Comparison of ENCODE assay signal across 15 mouse cellular contexts in the genomic region with DNA sequence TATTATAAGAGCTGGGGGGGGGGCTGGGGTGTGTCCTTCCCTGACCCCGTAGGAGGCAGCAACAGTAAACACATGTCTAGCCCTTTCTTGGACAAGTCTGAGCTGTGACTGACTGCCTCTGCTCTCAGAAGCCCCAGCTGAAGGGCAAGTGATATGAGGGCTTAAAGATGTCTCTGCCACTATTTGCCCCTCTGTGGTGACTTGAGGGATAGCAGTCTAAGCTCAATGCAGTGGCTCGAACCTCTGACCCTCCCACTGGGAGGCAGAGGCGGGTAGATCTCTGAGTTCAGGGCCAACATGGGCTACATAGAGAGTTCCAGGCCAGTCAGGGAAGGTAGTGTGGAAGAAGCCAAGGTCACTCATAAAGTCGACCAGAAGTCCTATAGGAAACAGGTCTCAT. TPM values are rescaled to one million over a fixed set of nuclear protein-coding genes. Genes with fewer than 3 reads are reported as not detected.
DNase-seq lines count a peak whose midpoint lies in the region; ATAC-seq and TF ChIP-seq lines count a peak whose summit lies in the region.
"Had no signal": no experiment of that assay in that cellular context is flagged by ENCODE, and none has a peak within 500 bp of the region (broad histone marks: within the 10 kb centered on the region; RNA-seq: fewer than 3 reads in every experiment).

No protein-coding gene starts in this region.

- no peak overlapping the region for H3K4me3 ChIP-seq in kidney, postnatal 0 days (replicated peaks; ENCODE audit: low read depth, low read length)
- no peak overlapping the region for H3K4me3 ChIP-seq in kidney, embryonic 16.5 days (ENCODE audit: low read length)
- H3K4me3 ChIP-seq in CH12.LX (replicated peaks in 1 of 3; ENCODE audit: low read depth in 2 of 3, low read length in 2 of 3, poor library complexity in 1 of 3) = no peak overlapping the region
- H3K4me3 ChIP-seq in liver, embryonic 14.5 days (ENCODE audit: insufficient read depth in 1 of 2, low read depth in 2 of 2, low read length in 2 of 2) = no peak overlapping the region
- H3K4me3 ChIP-seq: embryonic facial prominence, embryonic 12.5 days; midbrain, embryonic 13.5 days had no signal

- H3K79me2 ChIP-seq in CH12.LX (replicated peaks; ENCODE audit: control insufficient read depth, extremely low read depth, insufficient read depth, poor library complexity, severe bottlenecking) = no peaks in the 10 kb centered on the region

- 87% methylated on average over 4 of the region's 4 CpGs for WGBS in kidney, postnatal 0 days
- 85% methylated on average over 4 of the region's 4 CpGs for WGBS in kidney, embryonic 16.5 days
- WGBS in liver, embryonic 14.5 days (ENCODE audit: insufficient replicate concordance) = 39% methylated on average over 4 of the region's 4 CpGs

- dilution Hi-C loops in CH12.LX (cut with MboI; ENCODE audit: extremely low pct_ligation_motif_present, extremely low pct_unique_long_range_greater_than_20kb, low sequenced_read_pairs) = no loop called here

- no peaks in the 10 kb centered on the region for H3K9me3 ChIP-seq in kidney, postnatal 0 days (replicated peaks; ENCODE audit: low read length)
- H3K9me3 ChIP-seq in kidney, embryonic 16.5 days (ENCODE audit: low read length) = no peaks in the 10 kb centered on the region
- H3K9me3 ChIP-seq in CH12.LX (replicated peaks; ENCODE audit: low read length) = no peaks in the 10 kb centered on the region
- no peaks in the 10 kb centered on the region for H3K9me3 ChIP-seq in liver, embryonic 14.5 days (ENCODE audit: control insufficient read depth, low read length)
- H3K9me3 ChIP-seq: embryonic facial prominence, embryonic 12.5 days; midbrain, embryonic 13.5 days had no signal

- peak; percentile 25 for DNase-seq in cerebellum, adult 11-12 months
- DNase-seq in cerebellum, adult 18-20 months = no peak
- DNase-seq in kidney, postnatal 0 days (ENCODE audit: low spot score) = no peak
- peak; percentile 46 for DNase-seq in CH12.LX (ENCODE audit: extremely low read depth)
- no peak for DNase-seq in liver, embryonic 14.5 days (ENCODE audit: low read depth in 3 of 3, low spot score in 3 of 3)
- DNase-seq: heart, postnatal 36 days; kidney, postnatal 36 days; layer of hippocampus, postnatal 36 days; thymus, postnatal 25 days had no signal

- peaks cover 9% of the 10 kb centered on the region for H3K4me1 ChIP-seq in kidney, postnatal 0 days (replicated peaks; ENCODE audit: insufficient read depth, low read length)
- peaks cover 15% of the 10 kb centered on the region for H3K4me1 ChIP-seq in kidney, embryonic 16.5 days (ENCODE audit: insufficient read depth, low read length)
- peaks cover 7 to 24% of the 10 kb centered on the region in 2 experiments; a peak in 3 of 4 replicates for H3K4me1 ChIP-seq in CH12.LX (ENCODE audit: control insufficient read depth in 1 of 2, insufficient read depth in 2 of 2)
- peaks cover 41 to 58% of the 10 kb centered on the region in 2 experiments for H3K4me1 ChIP-seq in liver, embryonic 14.5 days (replicated peaks; ENCODE audit: control insufficient read depth in 2 of 2, insufficient read depth in 2 of 2, low read length in 1 of 2)

- H3K27me3 ChIP-seq in kidney, postnatal 0 days (ENCODE audit: insufficient read depth, low read length) = no peaks in the 10 kb centered on the region
- H3K27me3 ChIP-seq in kidney, embryonic 16.5 days (ENCODE audit: insufficient read depth, low read length) = no peaks in the 10 kb centered on the region
- peaks cover 11% of the 10 kb centered on the region for H3K27me3 ChIP-seq in CH12.LX (replicated peaks)
- H3K27me3 ChIP-seq in liver, embryonic 14.5 days (ENCODE audit: control insufficient read depth, insufficient read depth, low read length) = no peaks in the 10 kb centered on the region
- H3K27me3 ChIP-seq: embryonic facial prominence, embryonic 12.5 days; midbrain, embryonic 13.5 days had no signal

- peak; percentile 18; the same call in 1 of the 2 replicates for TF ChIP-seq CTCF in kidney, postnatal 0 days (IDR thresholded peaks at IDR 0.05; ENCODE audit: low read depth)
- peak in 1 of 2 experiments; percentile 61; a peak in 3 of 4 replicates for TF ChIP-seq CTCF in CH12.LX (conservative IDR thresholded peaks at IDR 0.05 in 1 of 2, IDR thresholded peaks at IDR 0.05 in 1 of 2; ENCODE audit: low read depth in 2 of 2, low read length in 2 of 2)
- peak; percentile 75 for TF ChIP-seq CTCF in liver, embryonic 14.5 days (IDR thresholded peaks at IDR 0.05; ENCODE audit: low read depth)

- no peak for TF ChIP-seq EP300 in CH12.LX (IDR thresholded peaks at IDR 0.05; ENCODE audit: low read length)
- TF ChIP-seq EP300 in liver, embryonic 14.5 days (IDR thresholded peaks at IDR 0.05; ENCODE audit: low read depth) = no peak

- peak; percentile 35 for TF ChIP-seq RAD21 in CH12.LX (IDR thresholded peaks at IDR 0.05; ENCODE audit: low read depth, low read length)

- ATAC-seq in kidney, postnatal 0 days (replicated peaks; ENCODE audit: low FRiP score, low read depth) = no peak
- ATAC-seq in kidney, embryonic 16.5 days (ENCODE audit: low FRiP score, low TSS enrichment) = no peak
- ATAC-seq in liver, embryonic 14.5 days (ENCODE audit: insufficient read depth) = no peak
- no peak for ATAC-seq in erythroid progenitor cell, adult 5-6 weeks (replicated peaks; ENCODE audit: low FRiP score, poor library complexity, severe bottlenecking)
- no peak for ATAC-seq in CD4-positive, CD25-positive, alpha-beta regulatory T cell, adult 4 months
- ATAC-seq: inflammation-experienced regulatory T-cells, adult 6 months; midbrain, embryonic 13.5 days had no signal

- no peak overlapping the region for H3K9ac ChIP-seq in kidney, postnatal 0 days (ENCODE audit: low read depth, low read length)
- no peak overlapping the region for H3K9ac ChIP-seq in kidney, embryonic 16.5 days (replicated peaks; ENCODE audit: low read length)
- no peak overlapping the region for H3K9ac ChIP-seq in CH12.LX (ENCODE audit: insufficient read depth, low read depth)
- no peak overlapping the region for H3K9ac ChIP-seq in liver, embryonic 14.5 days (replicated peaks)
- H3K9ac ChIP-seq: embryonic facial prominence, embryonic 12.5 days; midbrain, embryonic 13.5 days had no signal

- in situ Hi-C loops in CH12.LX (cut with MboI; ENCODE audit: low pct_ligation_motif_present, low pct_unique_long_range_greater_than_20kb, low sequenced_read_pairs) = loop anchor here (10.0 kb wide), 1 partner anchor 184 kb away; no protein-coding TSS in a partner anchor

- no peak overlapping the region for H3K27ac ChIP-seq in kidney, postnatal 0 days
- H3K27ac ChIP-seq in kidney, embryonic 16.5 days (ENCODE audit: low read length) = no peak overlapping the region
- H3K27ac ChIP-seq in CH12.LX (ENCODE audit: insufficient read depth, low read depth) = no peak overlapping the region
- peak overlapping the region; percentile 5 for H3K27ac ChIP-seq in liver, embryonic 14.5 days
- H3K27ac ChIP-seq: embryonic facial prominence, embryonic 12.5 days; midbrain, embryonic 13.5 days had no signal

- peaks cover 17% of the 10 kb centered on the region; the same call in 1 of the 2 replicates for H3K36me3 ChIP-seq in kidney, postnatal 0 days (ENCODE audit: insufficient read depth, low read length)
- peaks cover 37% of the 10 kb centered on the region for H3K36me3 ChIP-seq in kidney, embryonic 16.5 days (ENCODE audit: insufficient read depth, low read length)
- peaks cover 0 to 25% of the 10 kb centered on the region in 2 experiments for H3K36me3 ChIP-seq in CH12.LX (replicated peaks in 1 of 2; ENCODE audit: control insufficient read depth in 1 of 2, insufficient read depth in 1 of 2, low read length in 1 of 2)
- H3K36me3 ChIP-seq in liver, embryonic 14.5 days (replicated peaks; ENCODE audit: control insufficient read depth, insufficient read depth, low read depth) = peaks cover 21% of the 10 kb centered on the region

- no peak overlapping the region for H3K4me2 ChIP-seq in kidney, postnatal 0 days (ENCODE audit: low read length)
- H3K4me2 ChIP-seq in kidney, embryonic 16.5 days (replicated peaks; ENCODE audit: low read depth, low read length) = no peak overlapping the region
- no peak overlapping the region for H3K4me2 ChIP-seq in CH12.LX (ENCODE audit: insufficient read depth, low read depth, poor library complexity, severe bottlenecking)
- H3K4me2 ChIP-seq in liver, embryonic 14.5 days (ENCODE audit: low read depth) = no peak overlapping the region
- H3K4me2 ChIP-seq: embryonic facial prominence, embryonic 12.5 days; midbrain, embryonic 13.5 days had no signal

- no peak for TF ChIP-seq POLR2A in CH12.LX (IDR thresholded peaks at IDR 0.05; ENCODE audit: low read depth, low read length)

RNA-seq across cellular contexts. Expression of a gene that starts 6.7 kb away (rescaled TPM):
- polyA plus RNA-seq in kidney, postnatal 0 days (2015; fragmentation: Nextera tagmentation; extraction: Ambion mirVana) = 98.6 and 105 TPM in 2 replicates
- 107 and 119 TPM in 2 replicates for polyA plus RNA-seq in kidney, embryonic 16.5 days (2015; fragmentation: Nextera tagmentation; extraction: Ambion mirVana)
- total RNA-seq in CH12.LX (2012; rRNA removed) = 157 and 189 TPM in 2 replicates
- total RNA-seq in CH12.LX (2014; rRNA removed) = 183 and 189 TPM in 2 replicates
- polyA plus RNA-seq in CH12.LX (2012; ENCODE audit: insufficient read length, low read depth) = 117 and 146 TPM in 2 replicates
- polyA plus RNA-seq in liver, embryonic 14.5 days (2012; rRNA removed) = 21.5 and 30.1 TPM in 2 replicates
- polyA plus RNA-seq in liver, embryonic 14.5 days (2014; fragmentation: Nextera tagmentation; extraction: Ambion mirVana) = 45.4 and 49.6 TPM in 2 replicates
- total RNA-seq in erythroid progenitor cell, adult 5-6 weeks (2015; ENCODE audit: low replicate concordance) = 2.9 and 10.5 TPM in 2 replicates
- 5.8 and 11.2 TPM in 2 replicates for total RNA-seq in erythroid progenitor cell, adult 5-6 weeks (2017; ENCODE audit: low replicate concordance)
- 10 to 100 TPM; 59.3 to 62.4 TPM for polyA plus RNA-seq in CD4-positive, CD25-positive, alpha-beta regulatory T cell, adult 4 months (2017; shearing (Covaris generic))

RNA-seq across cellular contexts. Expression of a gene that starts 6.7 kb away (rescaled TPM):
- polyA plus RNA-seq in kidney, postnatal 0 days (2015; fragmentation: Nextera tagmentation; extraction: Ambion mirVana) = 10.2 and 10.7 TPM in 2 replicates
- 18.7 and 20.1 TPM in 2 replicates for polyA plus RNA-seq in kidney, embryonic 16.5 days (2015; fragmentation: Nextera tagmentation; extraction: Ambion mirVana)
- total RNA-seq in CH12.LX (2012; rRNA removed) = 4.2 and 4.5 TPM in 2 replicates
- 1.2 and 1.4 TPM in 2 replicates for total RNA-seq in CH12.LX (2014; rRNA removed)
- polyA plus RNA-seq in CH12.LX (2012; ENCODE audit: insufficient read length, low read depth) = 3.5 and 4.1 TPM in 2 replicates
- polyA plus RNA-seq in liver, embryonic 14.5 days (2012; rRNA removed) = 16.7 and 20.9 TPM in 2 replicates
- polyA plus RNA-seq in liver, embryonic 14.5 days (2014; fragmentation: Nextera tagmentation; extraction: Ambion mirVana) = 4.9 and 5.6 TPM in 2 replicates
- total RNA-seq in erythroid progenitor cell, adult 5-6 weeks (2015; ENCODE audit: low replicate concordance) = 11.5 and 21.0 TPM in 2 replicates
- total RNA-seq in erythroid progenitor cell, adult 5-6 weeks (2017; ENCODE audit: low replicate concordance) = 9.9 and 10.7 TPM in 2 replicates
- polyA plus RNA-seq in CD4-positive, CD25-positive, alpha-beta regulatory T cell, adult 4 months (2017; shearing (Covaris generic)) = 1 to 10 TPM; 1.4 to 1.7 TPM

RNA-seq across cellular contexts. Expression of a gene that starts 17.8 kb away (rescaled TPM):
- 6.4 and 6.9 TPM in 2 replicates for polyA plus RNA-seq in kidney, postnatal 0 days (2015; fragmentation: Nextera tagmentation; extraction: Ambion mirVana)
- 7.6 and 8.0 TPM in 2 replicates for polyA plus RNA-seq in kidney, embryonic 16.5 days (2015; fragmentation: Nextera tagmentation; extraction: Ambion mirVana)
- total RNA-seq in CH12.LX (2012; rRNA removed) = 1.0 and 1.3 TPM in 2 replicates
- total RNA-seq in CH12.LX (2014; rRNA removed) = 0.50 and 0.77 TPM in 2 replicates
- 0.67 and 1.4 TPM in 2 replicates for polyA plus RNA-seq in CH12.LX (2012; ENCODE audit: insufficient read length, low read depth)
- 1.0 and 1.4 TPM in 2 replicates for polyA plus RNA-seq in liver, embryonic 14.5 days (2012; rRNA removed)
- 1.3 TPM in 2 replicates for polyA plus RNA-seq in liver, embryonic 14.5 days (2014; fragmentation: Nextera tagmentation; extraction: Ambion mirVana)
- total RNA-seq in erythroid progenitor cell, adult 5-6 weeks (2015; ENCODE audit: low replicate concordance) = not detected in 2 replicates
- total RNA-seq in erythroid progenitor cell, adult 5-6 weeks (2017; ENCODE audit: low replicate concordance) = not detected in 2 replicates
- under 1 TPM; 0.34 to 0.59 TPM for polyA plus RNA-seq in CD4-positive, CD25-positive, alpha-beta regulatory T cell, adult 4 months (2017; shearing (Covaris generic))

RNA-seq across cellular contexts. Expression of a gene that starts 22.1 kb away (rescaled TPM):
- polyA plus RNA-seq in kidney, postnatal 0 days (2015; fragmentation: Nextera tagmentation; extraction: Ambion mirVana) = 2.7 and 2.9 TPM in 2 replicates
- polyA plus RNA-seq in kidney, embryonic 16.5 days (2015; fragmentation: Nextera tagmentation; extraction: Ambion mirVana) = 5.4 and 5.9 TPM in 2 replicates
- total RNA-seq in CH12.LX (2012; rRNA removed) = not detected in 2 replicates
- total RNA-seq in CH12.LX (2014; rRNA removed) = not detected in 2 replicates
- not detected in 2 replicates for polyA plus RNA-seq in CH12.LX (2012; ENCODE audit: insufficient read length, low read depth)
- polyA plus RNA-seq in liver, embryonic 14.5 days (2012; rRNA removed) = 0.42 and 0.71 TPM in 2 replicates
- polyA plus RNA-seq in liver, embryonic 14.5 days (2014; fragmentation: Nextera tagmentation; extraction: Ambion mirVana) = 0.21 and 0.24 TPM in 2 replicates
- not detected in 2 replicates for total RNA-seq in erythroid progenitor cell, adult 5-6 weeks (2015; ENCODE audit: low replicate concordance)
- total RNA-seq in erythroid progenitor cell, adult 5-6 weeks (2017; ENCODE audit: low replicate concordance) = not detected in 2 replicates
- not detected for polyA plus RNA-seq in CD4-positive, CD25-positive, alpha-beta regulatory T cell, adult 4 months (2017; shearing (Covaris generic))
- polyA plus RNA-seq: inflammation-experienced regulatory T-cells, adult 6 months had no signal

RNA-seq across cellular contexts. Expression of a gene that starts 23.5 kb away (rescaled TPM):
- polyA plus RNA-seq in kidney, postnatal 0 days (2015; fragmentation: Nextera tagmentation; extraction: Ambion mirVana) = 0.62 and 0.83 TPM in 2 replicates
- polyA plus RNA-seq in kidney, embryonic 16.5 days (2015; fragmentation: Nextera tagmentation; extraction: Ambion mirVana) = 1.2 and 2.0 TPM in 2 replicates
- total RNA-seq in CH12.LX (2012; rRNA removed) = 0.08 TPM in 2 replicates
- 0.19 TPM in 2 replicates for total RNA-seq in CH12.LX (2014; rRNA removed)
- 0.71 and 1.0 TPM in 2 replicates for polyA plus RNA-seq in CH12.LX (2012; ENCODE audit: insufficient read length, low read depth)
- 2.8 and 3.6 TPM in 2 replicates for polyA plus RNA-seq in liver, embryonic 14.5 days (2012; rRNA removed)
- 3.6 and 3.7 TPM in 2 replicates for polyA plus RNA-seq in liver, embryonic 14.5 days (2014; fragmentation: Nextera tagmentation; extraction: Ambion mirVana)
- not detected in 2 replicates for total RNA-seq in erythroid progenitor cell, adult 5-6 weeks (2015; ENCODE audit: low replicate concordance)
- not detected in 2 replicates for total RNA-seq in erythroid progenitor cell, adult 5-6 weeks (2017; ENCODE audit: low replicate concordance)
- polyA plus RNA-seq in CD4-positive, CD25-positive, alpha-beta regulatory T cell, adult 4 months (2017; shearing (Covaris generic)) = not detected
- polyA plus RNA-seq: inflammation-experienced regulatory T-cells, adult 6 months had no signal

Comparison
In these comparisons a context has a peak if more than half of its experiments do, and no peak if none do; other contexts are left out.
1. DNase-seq: peak in cerebellum, adult 11-12 months (single experiment) and CH12.LX (single experiment); none in cerebellum, adult 18-20 months (0 of 2), kidney, postnatal 0 days (single experiment) and liver, embryonic 14.5 days (0 of 3).